Mouse (Mus musculus): Measurements from ENCODE around the gene Gm44596. TPM values are rescaled to one million over a fixed set of nuclear protein-coding genes. Genes with fewer than 3 reads are reported as not detected.

The Gm44596 gene
- total RNA-seq, 2 experiments from 2014 or later = not detected

Other genes with a start within 250 kb of the Gm44596 start
- gene Tspan9, start 231.9 kb upstream of the Gm44596 start, total RNA-seq (2015) = not detected in 2 replicates
- gene Tspan9, start 231.9 kb upstream of the Gm44596 start, total RNA-seq (2017) = 0.26 and 1.3 TPM in 2 replicates
- gene Tead4, start 74.7 kb upstream of the Gm44596 start, total RNA-seq (2015) = 0.05 TPM in 1 of 2 replicates, not detected in the other
- gene Tead4, start 74.7 kb upstream of the Gm44596 start, total RNA-seq (2017) = 0.07 and 0.20 TPM in 2 replicates
- 2.6 and 3.3 TPM in 2 replicates for gene Tulp3, start 19.7 kb upstream of the Gm44596 start, total RNA-seq (2015)
- 1.4 and 2.4 TPM in 2 replicates for gene Tulp3, start 19.7 kb upstream of the Gm44596 start, total RNA-seq (2017)
- gene Rhno1, start 12.6 kb upstream of the Gm44596 start, total RNA-seq (2015) = 45.7 and 53.9 TPM in 2 replicates
- 35.4 and 41.1 TPM in 2 replicates for gene Rhno1, start 12.6 kb upstream of the Gm44596 start, total RNA-seq (2017)
- 69.8 and 76.1 TPM in 2 replicates for gene Foxm1, start 12.5 kb upstream of the Gm44596 start, total RNA-seq (2015)
- 26.2 and 41.8 TPM in 2 replicates for gene Foxm1, start 12.5 kb upstream of the Gm44596 start, total RNA-seq (2017)
- 0.09 and 0.18 TPM in 2 replicates for gene Tex52, start within 50 bp of the Gm44596 start, total RNA-seq (2015)
- gene Tex52, start within 50 bp of the Gm44596 start, total RNA-seq (2017) = not detected in 2 replicates
- gene Nrip2, start 23.8 kb downstream of the Gm44596 start, total RNA-seq (2015) = not detected in 2 replicates
- gene Nrip2, start 23.8 kb downstream of the Gm44596 start, total RNA-seq (2017) = 0.15 TPM in 1 of 2 replicates, not detected in the other
- gene Itfg2, start 49.4 kb downstream of the Gm44596 start, total RNA-seq (2015) = 6.4 and 6.8 TPM in 2 replicates
- gene Itfg2, start 49.4 kb downstream of the Gm44596 start, total RNA-seq (2017) = 6.2 and 14.1 TPM in 2 replicates
- 34.6 and 38.1 TPM in 2 replicates for gene Fkbp4, start 63.2 kb downstream of the Gm44596 start, total RNA-seq (2015)
- gene Fkbp4, start 63.2 kb downstream of the Gm44596 start, total RNA-seq (2017) = 93.1 and 95.7 TPM in 2 replicates
- gene Pzp, start 151.2 kb downstream of the Gm44596 start, total RNA-seq (2015) = not detected in 2 replicates
- gene Pzp, start 151.2 kb downstream of the Gm44596 start, total RNA-seq (2017) = not detected in 2 replicates
- not detected in 2 replicates for gene A2ml1, start 206.1 kb downstream of the Gm44596 start, total RNA-seq (2015)
- not detected in 2 replicates for gene A2ml1, start 206.1 kb downstream of the Gm44596 start, total RNA-seq (2017)
- gene Klrb1a, start 248.0 kb downstream of the Gm44596 start, total RNA-seq (2015) = 1.8 and 2.8 TPM in 2 replicates
- 0.81 and 2.6 TPM in 2 replicates for gene Klrb1a, start 248.0 kb downstream of the Gm44596 start, total RNA-seq (2017)

Measured in megakaryocyte, adult 5-6 weeks (primary cell).